Mouse (Mus musculus): ENCODE data around the gene Chrnb1.
A peak's percentile ranks its signal among the peaks of the same experiment; 100 is the strongest.

- no peak for TF ChIP-seq CTCF (IDR thresholded peaks at IDR 0.05)
- TF ChIP-seq POLR2A (IDR thresholded peaks at IDR 0.05; ENCODE audit: insufficient read depth, low read depth, low read length): peak; percentile 81
- peak; percentile 21; the same call in 1 of the 2 replicates for TF ChIP-seq EP300 (IDR thresholded peaks at IDR 0.05; ENCODE audit: insufficient read depth, low read depth, low read length)
These were observed 36.6 kb downstream of the Chrnb1 start for GRCm38 (mm10) chr11:69758971-69759721.
